Mouse (Mus musculus) lung, embryonic 15.5 days (tissue): ENCODE measurements around the gene Slc25a29. TPM values are rescaled to one million over a fixed set of nuclear protein-coding genes. Genes with fewer than 3 reads are reported as not detected.
"Not testable (repeated sequence)": the region's sequence is repeated elsewhere in the genome, so short reads cannot be mapped to it uniquely, and the experiment has no call there.

Experiments
- ATAC-seq: fragments of 200-750 bp; cut with Nextera tagmentation; 2 replicates; pipeline ENCODE4 v1.8.0; 2017; ENCODE audit warnings: moderate number of reproducible peaks, borderline replicate concordance; ENCODE audit not compliant: low FRiP score, low TSS enrichment; ENCODE audit errors: extremely low read depth
- H3K27ac ChIP-seq: fragments of 300-500 bp; sonication (generic); 2 replicates; pipeline ENCODE4 v1.5.1; 2015; ENCODE audit warnings: moderate library complexity, mild to moderate bottlenecking, inconsistent platforms
- H3K27me3 ChIP-seq: fragments of 300-500 bp; sonication (generic); 2 replicates; pipeline ENCODE4 v1.6.1; 2015; ENCODE audit warnings: inconsistent platforms
- H3K36me3 ChIP-seq: fragments of 300-500 bp; sonication (generic); 2 replicates; pipeline ENCODE4 v1.6.1; 2015; ENCODE audit warnings: inconsistent platforms
- H3K4me1 ChIP-seq: fragments of 300-500 bp; sonication (generic); 2 replicates; pipeline ENCODE4 v1.6.1; 2015; ENCODE audit warnings: inconsistent platforms
- H3K4me2 ChIP-seq: fragments of 300-500 bp; sonication (generic); 2 replicates; pipeline ENCODE4 v1.6.1; 2015; ENCODE audit warnings: inconsistent platforms, mild to moderate bottlenecking, moderate library complexity
- H3K4me3 ChIP-seq: fragments of 300-500 bp; sonication (generic); 2 replicates; pipeline ENCODE4 v1.5.1; 2015; ENCODE audit warnings: mild to moderate bottlenecking, inconsistent platforms
- H3K9ac ChIP-seq: fragments of 300-500 bp; sonication (generic); 2 replicates; pipeline ENCODE4 v1.6.1; 2015; ENCODE audit warnings: inconsistent platforms
- H3K9me3 ChIP-seq: fragments of 300-500 bp; sonication (generic); 2 replicates; pipeline ENCODE4 v1.6.1; 2016; ENCODE audit warnings: inconsistent platforms
- WGBS: fragments of 180-500 bp; shearing (Covaris S2); methylation state at CpG from one replicate; pipeline ENCODE4 v1.1.7; 2015; 5-methylcytosine and 5-hydroxymethylcytosine counted together
- polyA plus RNA-seq: library from polyadenylated mRNA; unstranded; fragments of >200 nt; fragmentation: Nextera tagmentation; extraction: Ambion mirVana; gene quantifications from 2 replicates; pipeline ENCODE4 v1.2.1, GENCODE M21; 2015

Slc25a29 gene
- polyA plus RNA-seq, 1 experiment from 2014 or later = 8.0 TPM

GRCm38 (mm10) chr12:108855081-108855480 is 19.4 kb upstream of the Slc25a29 start:
- Histone ChIP-seq H3K27me3 (no peaks in the 10 kb centered on the region), H3K4me2 (no peak overlapping the region), H3K4me3 (no peak overlapping the region), H3K4me1 (peaks cover 16% of the 10 kb centered on the region), H3K36me3 (peaks cover 2% of the 10 kb centered on the region; the same call in 1 of the 2 replicates), H3K9me3 (no peaks in the 10 kb centered on the region), H3K27ac (no peak overlapping the region), H3K9ac (no peak overlapping the region)
- ATAC-seq = no peak
- WGBS = 86% methylated on average over 10 of the region's 10 CpGs

DNA sequence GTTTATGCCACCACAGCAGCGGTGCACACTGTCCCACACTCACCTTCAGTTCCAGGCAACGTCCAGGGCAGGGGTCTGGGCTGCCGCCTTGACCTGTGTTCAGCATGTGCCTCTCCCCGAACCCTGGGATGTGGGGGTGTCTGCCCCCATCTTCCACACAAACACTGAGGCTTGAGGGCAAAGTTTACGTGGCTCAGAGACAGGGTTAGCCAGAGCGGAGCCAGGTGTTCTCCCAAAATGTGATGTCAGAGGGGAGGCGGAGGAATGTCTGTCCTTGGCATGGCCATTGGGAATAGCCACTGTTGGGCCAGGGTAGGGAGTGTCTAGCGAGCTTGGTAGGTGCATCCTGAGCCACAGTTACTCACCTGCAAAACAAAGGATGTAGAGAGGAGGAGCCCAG is 17.1 kb upstream of the Slc25a29 start:
- Histone ChIP-seq H3K4me1 (peaks cover 11% of the 10 kb centered on the region), H3K27ac (no peak overlapping the region), H3K4me2 (no peak overlapping the region), H3K9me3 (no peaks in the 10 kb centered on the region), H3K4me3 (no peak overlapping the region), H3K9ac (no peak overlapping the region), H3K27me3 (no peaks in the 10 kb centered on the region), H3K36me3 (no peaks in the 10 kb centered on the region)
- no peak for ATAC-seq
- 81% methylated on average over 8 of the region's 8 CpGs for WGBS

GRCm38 (mm10) chr12:108850886-108851285 is 15.2 kb upstream of the Slc25a29 start:
- no peaks in the 10 kb centered on the region for H3K9me3 ChIP-seq
- H3K4me1 ChIP-seq = peaks cover 7% of the 10 kb centered on the region; the same call in 1 of the 2 replicates
- H3K4me3 ChIP-seq = no peak overlapping the region
- WGBS = 77% methylated on average over 8 of the region's 8 CpGs
- 0 out of 2 replicates have a peak, but pooled peaks cover 3% of the 10 kb centered on the region for H3K36me3 ChIP-seq
- no peak for ATAC-seq
- no peak overlapping the region for H3K27ac ChIP-seq
- H3K9ac ChIP-seq = no peak overlapping the region
- no peaks in the 10 kb centered on the region for H3K27me3 ChIP-seq
- H3K4me2 ChIP-seq = no peak overlapping the region

GRCm38 (mm10) chr12:108850129-108850528 is 14.4 kb upstream of the Slc25a29 start:
- peaks cover 7% of the 10 kb centered on the region; the same call in 1 of the 2 replicates for H3K4me1 ChIP-seq
- no peak overlapping the region for H3K27ac ChIP-seq
- peak; percentile 15; the same call in 1 of the 2 replicates for ATAC-seq
- WGBS = 30% methylated on average over 8 of the region's 8 CpGs
- H3K27me3 ChIP-seq = no peaks in the 10 kb centered on the region
- no peaks in the 10 kb centered on the region for H3K9me3 ChIP-seq
- no peak overlapping the region for H3K4me3 ChIP-seq
- H3K9ac ChIP-seq = no peak overlapping the region
- H3K4me2 ChIP-seq = no peak overlapping the region
- peaks cover 7% of the 10 kb centered on the region; the same call in 1 of the 2 replicates for H3K36me3 ChIP-seq

DNA sequence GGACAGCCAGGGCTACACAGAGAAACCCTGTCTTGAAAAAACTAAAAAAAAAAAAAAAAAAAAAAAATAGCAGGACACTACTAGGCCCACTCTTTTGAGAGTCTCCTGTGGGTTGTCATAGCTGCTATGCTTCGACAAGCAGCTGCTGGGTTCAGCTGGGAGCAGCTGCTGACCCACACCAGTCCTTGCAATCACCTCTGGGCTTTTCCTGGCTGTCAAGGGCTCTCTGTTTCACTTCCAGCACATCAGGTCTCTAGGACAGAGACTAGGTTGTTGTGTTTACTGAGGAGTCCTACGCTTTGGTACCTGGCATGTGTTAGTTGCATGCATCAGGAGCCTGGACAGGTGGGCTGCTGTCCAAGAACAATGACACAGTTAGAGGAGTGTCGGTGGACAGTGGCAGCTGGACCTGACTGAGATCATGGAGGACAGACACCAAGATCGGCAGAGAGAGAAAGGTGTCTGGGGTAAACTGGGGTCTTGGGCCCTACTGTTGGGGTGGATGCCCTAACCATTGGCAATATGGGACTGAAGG is 13.9 kb upstream of the Slc25a29 start:
- no peak overlapping the region for H3K4me3 ChIP-seq
- H3K27ac ChIP-seq = no peak overlapping the region
- no peaks in the 10 kb centered on the region for H3K9me3 ChIP-seq
- ATAC-seq = no peak
- peaks cover 11% of the 10 kb centered on the region; the same call in 1 of the 2 replicates for H3K36me3 ChIP-seq
- WGBS = 44% methylated on average over 4 of the region's 4 CpGs
- H3K27me3 ChIP-seq = no peaks in the 10 kb centered on the region
- no peak overlapping the region for H3K9ac ChIP-seq
- no peak overlapping the region for H3K4me2 ChIP-seq
- H3K4me1 ChIP-seq = peaks cover 7% of the 10 kb centered on the region; the same call in 1 of the 2 replicates

DNA sequence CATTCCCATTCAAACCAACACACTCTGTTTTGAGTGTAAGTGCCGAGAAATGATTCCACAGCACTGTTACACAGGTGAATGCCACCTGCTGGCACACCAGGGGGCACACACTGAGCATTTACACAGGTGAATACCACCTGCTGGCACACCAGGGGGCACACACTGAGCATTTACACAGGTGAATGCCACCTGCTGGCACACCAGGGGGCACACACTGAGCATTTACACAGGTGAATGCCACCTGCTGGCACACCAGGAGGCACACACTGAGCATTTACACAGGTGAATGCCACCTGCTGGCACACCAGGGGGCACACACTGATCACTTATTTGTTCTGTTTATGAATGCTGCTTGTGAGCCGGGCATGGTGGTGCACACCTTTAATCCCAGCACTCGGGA is 12.3 kb upstream of the Slc25a29 start:
- not testable (repeated sequence) for ATAC-seq, H3K27ac ChIP-seq, H3K4me1 ChIP-seq, H3K9me3 ChIP-seq, H3K4me2 ChIP-seq, H3K9ac ChIP-seq, H3K4me3 ChIP-seq, H3K27me3 ChIP-seq
- WGBS = 83% methylated on average over 3 of the region's 3 CpGs
- H3K36me3 ChIP-seq = peaks cover 22% of the 10 kb centered on the region

GRCm38 (mm10) chr12:108842663-108843062 is 7.0 kb upstream of the Slc25a29 start:
- H3K9ac ChIP-seq = no peak overlapping the region
- WGBS = 81% methylated on average over 7 of the region's 7 CpGs

DNA sequence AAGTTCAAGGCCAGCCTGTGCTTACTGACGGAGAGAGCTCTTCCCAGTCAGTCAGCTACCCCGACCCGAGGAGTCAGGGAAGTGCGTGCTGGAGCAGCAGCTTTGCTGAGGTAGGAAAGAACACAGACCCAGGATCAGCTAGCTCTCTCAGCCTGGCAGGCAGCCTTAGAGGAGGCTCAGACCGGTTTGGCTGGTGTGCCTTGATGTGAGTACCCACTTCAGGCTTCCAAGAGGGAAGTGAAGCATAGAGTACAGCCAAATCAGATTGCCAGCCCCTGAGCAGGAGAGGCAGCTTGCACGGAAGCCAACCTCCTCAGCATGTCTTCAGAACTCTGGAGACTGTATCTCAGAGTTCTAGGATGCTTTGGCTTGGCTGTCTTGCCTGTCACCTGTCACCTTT is 5.5 kb upstream of the Slc25a29 start:
- peaks cover 43% of the 10 kb centered on the region for H3K36me3 ChIP-seq
- ATAC-seq = peak; percentile 80
- 60% methylated on average over 6 of the region's 6 CpGs for WGBS
- no peak overlapping the region for H3K4me3 ChIP-seq
- H3K9ac ChIP-seq = no peak overlapping the region
- H3K4me1 ChIP-seq = peaks cover 42% of the 10 kb centered on the region
- H3K27ac ChIP-seq = peak overlapping the region; percentile 70
- no peaks in the 10 kb centered on the region for H3K27me3 ChIP-seq
- no peak overlapping the region for H3K4me2 ChIP-seq
- no peaks in the 10 kb centered on the region for H3K9me3 ChIP-seq

More at GRCm38 (mm10) chr12:108842663-108843062, 7.0 kb upstream of the Slc25a29 start:
- Histone ChIP-seq H3K36me3 (peaks cover 46% of the 10 kb centered on the region), H3K27me3 (no peaks in the 10 kb centered on the region), H3K4me3 (no peak overlapping the region), H3K4me2 (no peak overlapping the region), H3K4me1 (peaks cover 29% of the 10 kb centered on the region), H3K9me3 (no peaks in the 10 kb centered on the region), H3K27ac (peak overlapping the region; percentile 70)
- ATAC-seq = no peak

DNA sequence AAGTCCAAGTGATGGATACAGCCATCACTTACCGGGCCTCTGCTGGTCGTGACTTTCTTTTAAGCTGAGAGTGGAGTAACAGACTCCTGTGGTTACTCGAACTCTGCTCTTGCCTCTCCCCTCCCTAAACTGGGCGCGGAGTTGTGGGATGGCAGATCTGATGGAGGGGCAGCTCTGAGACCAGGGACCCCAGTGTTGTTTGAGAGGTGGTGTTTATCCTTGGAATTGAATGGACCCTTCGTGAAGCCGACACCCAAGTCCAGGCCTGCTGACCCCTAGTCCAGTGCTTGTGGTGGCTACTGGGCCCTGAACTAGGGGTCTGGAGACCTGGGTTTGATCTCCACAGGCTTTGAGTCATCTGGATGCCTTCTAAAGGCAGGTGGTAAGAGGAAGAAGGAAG is 1.0 kb upstream of the Slc25a29 start:
- Histone ChIP-seq H3K36me3 (peaks cover 12% of the 10 kb centered on the region), H3K4me1 (peaks cover 52% of the 10 kb centered on the region), H3K4me3 (peak overlapping the region; percentile 76), H3K4me2 (peak overlapping the region; percentile 94), H3K9ac (peak overlapping the region; percentile 85), H3K27me3 (no peaks in the 10 kb centered on the region), H3K9me3 (no peaks in the 10 kb centered on the region), H3K27ac (peak overlapping the region; percentile 90)
- ATAC-seq = no peak
- 18% methylated on average over 7 of the region's 7 CpGs for WGBS

DNA sequence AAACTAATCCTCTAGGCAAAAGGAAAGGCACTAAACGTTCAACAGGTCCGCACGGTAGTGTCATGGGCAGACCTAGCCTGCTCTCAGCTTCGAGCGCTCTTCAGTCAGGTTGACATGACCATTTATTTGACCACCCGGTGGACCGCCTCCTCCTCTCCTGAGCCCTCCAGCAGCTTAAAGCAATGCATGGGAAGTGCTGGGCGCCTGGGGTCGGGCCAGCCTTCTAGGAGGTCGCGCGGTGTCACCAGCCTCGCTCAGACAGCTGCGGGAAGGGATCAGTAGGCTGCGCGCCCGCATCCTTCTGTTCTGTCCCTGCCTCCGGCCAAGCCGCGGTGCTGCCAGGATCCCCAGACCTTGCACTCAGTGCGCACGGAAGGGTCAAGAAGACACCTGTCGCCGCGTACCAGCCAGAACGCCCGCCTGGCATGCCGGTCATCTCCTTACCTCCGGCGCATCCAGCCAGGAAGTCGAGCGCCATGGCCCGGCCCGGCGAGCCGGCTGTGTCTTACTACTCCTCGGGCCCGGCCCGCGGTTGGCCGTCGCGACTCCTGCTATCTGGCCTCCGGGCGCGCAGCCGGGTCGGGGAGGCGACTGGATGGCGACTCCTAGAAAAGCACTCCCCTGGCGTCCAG is 359 bp downstream of the Slc25a29 start:
- Histone ChIP-seq H3K36me3 (0 out of 2 replicates have a peak, but pooled peaks cover 3% of the 10 kb centered on the region), H3K27ac (peak overlapping the region; percentile 40; the same call in 1 of the 2 replicates), H3K4me2 (peak overlapping the region; percentile 94), H3K27me3 (no peaks in the 10 kb centered on the region), H3K4me3 (peak overlapping the region; percentile 76), H3K4me1 (peaks cover 52% of the 10 kb centered on the region), H3K9ac (peak overlapping the region; percentile 62), H3K9me3 (no peaks in the 10 kb centered on the region)
- peak; percentile 7; the same call in 1 of the 2 replicates for ATAC-seq
- WGBS = 1% methylated on average over 51 of the region's 51 CpGs

DNA sequence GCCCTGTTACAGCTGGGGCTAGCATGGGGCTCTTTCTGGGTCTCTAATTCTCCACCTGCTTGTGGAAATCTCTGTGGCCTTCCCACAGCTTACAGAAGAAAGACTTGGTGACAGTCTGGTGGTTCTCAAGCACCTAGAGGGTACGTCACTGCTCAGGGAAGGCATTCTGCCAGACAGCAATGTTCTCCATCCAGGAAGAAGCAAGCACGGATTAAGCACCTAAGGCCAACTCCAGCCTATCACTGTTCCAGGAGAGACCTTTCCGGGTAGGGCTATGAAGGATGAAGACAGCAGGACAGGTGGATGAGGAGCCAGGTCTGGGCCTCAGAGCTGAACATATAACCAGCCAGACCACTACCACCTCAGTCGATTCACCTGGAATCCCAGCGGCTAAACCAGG is 897 bp downstream of the Slc25a29 start:
- Histone ChIP-seq H3K4me1 (peaks cover 48% of the 10 kb centered on the region), H3K4me3 (peak overlapping the region; percentile 76), H3K36me3 (0 out of 2 replicates have a peak, but pooled peaks cover 2% of the 10 kb centered on the region), H3K27ac (no peak overlapping the region), H3K27me3 (no peaks in the 10 kb centered on the region), H3K4me2 (peak overlapping the region; percentile 94), H3K9ac (peak overlapping the region; percentile 62; the same call in 1 of the 2 replicates), H3K9me3 (no peaks in the 10 kb centered on the region)
- WGBS = 30% methylated on average over 5 of the region's 5 CpGs
- no peak for ATAC-seq

DNA sequence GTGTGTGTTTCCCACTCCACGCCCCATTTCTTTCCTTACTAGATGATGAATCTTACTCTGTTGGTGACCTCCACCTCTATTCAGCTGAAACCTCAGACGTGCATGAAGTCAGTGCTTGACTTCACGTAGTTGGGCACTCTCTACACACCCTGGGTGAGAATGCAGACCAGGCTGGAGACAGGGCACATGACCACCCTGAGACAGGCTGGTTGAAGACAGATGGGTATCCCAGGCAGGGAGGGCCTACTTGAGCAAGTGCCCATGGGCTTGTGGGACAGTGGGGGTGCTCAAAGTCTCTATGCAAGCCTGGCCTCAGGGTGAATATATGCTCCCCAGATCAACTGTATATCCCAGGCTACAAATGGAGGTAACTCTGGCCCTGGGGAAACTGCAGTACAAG is 1.3 kb downstream of the Slc25a29 start:
- H3K36me3 ChIP-seq = no peaks in the 10 kb centered on the region
- no peak for ATAC-seq
- H3K27me3 ChIP-seq = no peaks in the 10 kb centered on the region
- no peak overlapping the region for H3K9ac ChIP-seq
- peaks cover 49% of the 10 kb centered on the region for H3K4me1 ChIP-seq
- no peak overlapping the region for H3K27ac ChIP-seq
- 79% methylated on average over 3 of the region's 3 CpGs for WGBS
- H3K4me2 ChIP-seq = peak overlapping the region; percentile 94; the same call in 1 of the 2 replicates
- no peak overlapping the region; the same call in 1 of the 2 replicates for H3K4me3 ChIP-seq
- no peaks in the 10 kb centered on the region for H3K9me3 ChIP-seq
